Mouse (Mus musculus): Measurements from ENCODE around the gene Qrfpr. TPM values are rescaled to one million over a fixed set of nuclear protein-coding genes. Genes with fewer than 3 reads are reported as not detected.

Gene Qrfpr
- total RNA-seq, 2 experiments from 2014 or later: not detected

GRCm38 (mm10) chr3:36202932-36203331 lies 19.2 kb downstream of the Qrfpr start:
- no peak overlapping the region for H3K4me3 ChIP-seq
- H3K27ac ChIP-seq: no peak overlapping the region
- no peak for TF ChIP-seq CTCF (IDR thresholded peaks at IDR 0.05)
- no peak for DNase-seq
- intact Hi-C loops (cut with DNase I): no loop called here

GRCm38 (mm10) chr3:36201098-36201497 lies 21.0 kb downstream of the Qrfpr start:
- Histone ChIP-seq H3K27ac (no peak overlapping the region), H3K4me3 (no peak overlapping the region)
- TF ChIP-seq CTCF (IDR thresholded peaks at IDR 0.05): no peak
- intact Hi-C loops (cut with DNase I): no loop called here
- DNase-seq: no peak

- DNase-seq: no peak
- intact Hi-C loops (cut with DNase I): no loop called here
- Histone ChIP-seq H3K27ac (no peak overlapping the region), H3K4me3 (no peak overlapping the region)
- no peak for TF ChIP-seq CTCF (IDR thresholded peaks at IDR 0.05)
Observed at GRCm38 (mm10) chr3:36189243-36189642, 32.9 kb downstream of the Qrfpr start.

GRCm38 (mm10) chr3:36186510-36186909 lies 35.6 kb downstream of the Qrfpr start:
- DNase-seq: no peak
- intact Hi-C loops (cut with DNase I): no loop called here
- Histone ChIP-seq H3K27ac (no peak overlapping the region), H3K4me3 (no peak overlapping the region)
- TF ChIP-seq CTCF (IDR thresholded peaks at IDR 0.05): no peak

GRCm38 (mm10) chr3:36181519-36181918 lies 40.6 kb downstream of the Qrfpr start:
- intact Hi-C loops (cut with DNase I): loop anchor here (2.0 kb wide), 1 partner anchor 315 kb away; no protein-coding TSS in a partner anchor
- no peak overlapping the region for H3K27ac ChIP-seq
- TF ChIP-seq CTCF (IDR thresholded peaks at IDR 0.05): peak; percentile 68
- DNase-seq: peak; percentile 56
- no peak overlapping the region for H3K4me3 ChIP-seq

- no peak for DNase-seq
Observed at GRCm38 (mm10) chr3:36173761-36174160, 48.4 kb downstream of the Qrfpr start.

GRCm38 (mm10) chr3:36171348-36171747 lies 50.8 kb downstream of the Qrfpr start:
- no peak overlapping the region for H3K27ac ChIP-seq
- TF ChIP-seq CTCF (IDR thresholded peaks at IDR 0.05): no peak
- no peak overlapping the region for H3K4me3 ChIP-seq
- intact Hi-C loops (cut with DNase I): no loop called here
- no peak for DNase-seq

More at GRCm38 (mm10) chr3:36173761-36174160, 48.4 kb downstream of the Qrfpr start:
- Histone ChIP-seq H3K27ac (no peak overlapping the region), H3K4me3 (no peak overlapping the region)
- TF ChIP-seq CTCF (IDR thresholded peaks at IDR 0.05): no peak
- intact Hi-C loops (cut with DNase I): no loop called here

- H3K27ac ChIP-seq: no peak overlapping the region
- no peak for DNase-seq
- intact Hi-C loops (cut with DNase I): no loop called here
- TF ChIP-seq CTCF (IDR thresholded peaks at IDR 0.05): no peak
- no peak overlapping the region for H3K4me3 ChIP-seq
Observed at GRCm38 (mm10) chr3:36170670-36171210, 51.4 kb downstream of the Qrfpr start.

- no peak for DNase-seq
- no peak for TF ChIP-seq CTCF (IDR thresholded peaks at IDR 0.05)
- intact Hi-C loops (cut with DNase I): no loop called here
- Histone ChIP-seq H3K27ac (no peak overlapping the region), H3K4me3 (no peak overlapping the region)
Observed at GRCm38 (mm10) chr3:36155268-36155667, 66.8 kb downstream of the Qrfpr start.

- intact Hi-C loops (cut with DNase I): loop anchor here (5.0 kb wide), 1 partner anchor 149 kb away; the partner anchor contains the start of gene Mccc1
Observed at GRCm38 (mm10) chr3:36150934-36151686, 71.0 kb downstream of the Qrfpr start, which contains the start of gene D3Ertd254e. D3Ertd254e (plus strand) TSS chr3:36151017.

GRCm38 (mm10) chr3:36150537-36150933 lies 71.6 kb downstream of the Qrfpr start:
- intact Hi-C loops (cut with DNase I): loop anchor here (5.0 kb wide), 1 partner anchor 148 kb away; the partner anchor contains the start of gene Mccc1
- DNase-seq: no peak
- H3K27ac ChIP-seq: peak overlapping the region; percentile 83
- no peak for TF ChIP-seq CTCF (IDR thresholded peaks at IDR 0.05)
- peak overlapping the region; percentile 87 for H3K4me3 ChIP-seq

More at GRCm38 (mm10) chr3:36150934-36151686, 71.0 kb downstream of the Qrfpr start, which contains the start of gene D3Ertd254e:
- Histone ChIP-seq H3K4me3 (peak within 1 kb of the TSS; percentile 87), H3K27ac (peak within 1 kb of the TSS; percentile 83)
- no peak for TF ChIP-seq CTCF (IDR thresholded peaks at IDR 0.05)
- DNase-seq: peak; percentile 91

- Histone ChIP-seq H3K4me3 (no peak overlapping the region), H3K27ac (no peak overlapping the region)
- intact Hi-C loops (cut with DNase I): no loop called here
- DNase-seq: no peak
- no peak for TF ChIP-seq CTCF (IDR thresholded peaks at IDR 0.05)
Observed at GRCm38 (mm10) chr3:36138996-36139395, 83.1 kb downstream of the Qrfpr start.

GRCm38 (mm10) chr3:36138171-36138660 lies 83.9 kb downstream of the Qrfpr start:
- no peak overlapping the region for H3K27ac ChIP-seq
- TF ChIP-seq CTCF (IDR thresholded peaks at IDR 0.05): no peak

More at GRCm38 (mm10) chr3:36138171-36138660, 83.9 kb downstream of the Qrfpr start:
- H3K4me3 ChIP-seq: no peak overlapping the region
- DNase-seq: no peak
- intact Hi-C loops (cut with DNase I): no loop called here

Data from gastrocnemius, adult 2 months (tissue).